Mouse (Mus musculus) testis, adult 2 months (tissue): ENCODE results near the gene St8sia6.

Source experiments
- CTCF ChIP-seq: fragments of 200-500 bp; IDR thresholded peaks from 2 replicates; pipeline ENCODE4 v1.5.1; 2012; ENCODE audit warnings: low read depth, mild to moderate bottlenecking, inconsistent platforms, low read length, moderate library complexity; ENCODE audit not compliant: control insufficient read depth, insufficient read depth, insufficient replicate concordance
- POLR2A ChIP-seq: fragments of 200-500 bp; IDR thresholded peaks from 2 replicates; pipeline ENCODE4 v1.6.1; 2012; ENCODE audit warnings: low read depth, mild to moderate bottlenecking, inconsistent platforms, low read length, moderate library complexity; ENCODE audit not compliant: control insufficient read depth

GRCm38 (mm10) chr2:13727901-13728300, 66.0 kb downstream of the St8sia6 start:
- TF ChIP-seq CTCF (no peak), POLR2A (no peak)
